Mouse (Mus musculus) hindbrain, embryonic 15.5 days (tissue): ENCODE results near the gene Slfn14. TPM values are rescaled to one million over a fixed set of nuclear protein-coding genes. Genes with fewer than 3 reads are reported as not detected.

Source experiments
- ATAC-seq: fragments of 200-750 bp; cut with Nextera tagmentation; 2 replicates; pipeline ENCODE4 v1.8.0; 2017; ENCODE audit warnings: low read depth, moderate number of reproducible peaks, moderate TSS enrichment; ENCODE audit not compliant: low FRiP score
- H3K27ac ChIP-seq: fragments of 300-500 bp; sonication (generic); replicated peaks from 2 replicates; pipeline ENCODE4 v1.5.1; 2015; ENCODE audit warnings: mild to moderate bottlenecking, inconsistent platforms
- H3K27me3 ChIP-seq: fragments of 300-500 bp; sonication (generic); 2 replicates; pipeline ENCODE4 v1.6.1; 2015; ENCODE audit warnings: control low read depth, inconsistent platforms
- H3K36me3 ChIP-seq: fragments of 300-500 bp; sonication (generic); 2 replicates; pipeline ENCODE4 v1.6.1; 2015; ENCODE audit warnings: control low read depth, inconsistent platforms
- H3K4me1 ChIP-seq: fragments of 300-500 bp; sonication (generic); replicated peaks from 2 replicates; pipeline ENCODE4 v1.6.1; 2015; ENCODE audit warnings: control low read depth, inconsistent platforms
- H3K4me2 ChIP-seq: fragments of 300-500 bp; sonication (generic); 2 replicates; pipeline ENCODE4 v1.6.1; 2015; ENCODE audit warnings: moderate library complexity, mild to moderate bottlenecking, inconsistent platforms
- H3K4me3 ChIP-seq: fragments of 300-500 bp; sonication (generic); 2 replicates; pipeline ENCODE4 v1.5.1; 2015; ENCODE audit warnings: mild to moderate bottlenecking, inconsistent platforms
- H3K9ac ChIP-seq: fragments of 300-500 bp; sonication (generic); 2 replicates; pipeline ENCODE4 v1.6.1; 2015; ENCODE audit warnings: inconsistent platforms
- H3K9me3 ChIP-seq: fragments of 300-500 bp; sonication (generic); 2 replicates; pipeline ENCODE4 v1.6.1; 2016; ENCODE audit warnings: control low read depth, inconsistent platforms
- WGBS: fragments of 180-500 bp; shearing (Covaris S2); methylation state at CpG from one replicate; pipeline ENCODE4 v1.1.7; 2015; 5-methylcytosine and 5-hydroxymethylcytosine counted together
- polyA plus RNA-seq: library from polyadenylated mRNA; unstranded; fragments of >200 nt; fragmentation: Nextera tagmentation; extraction: Ambion mirVana; gene quantifications from 2 replicates; pipeline ENCODE4 v1.2.1, GENCODE M21; 2015

The Slfn14 gene
- polyA plus RNA-seq, 1 experiment from 2014 or later: 0.09 TPM

DNA sequence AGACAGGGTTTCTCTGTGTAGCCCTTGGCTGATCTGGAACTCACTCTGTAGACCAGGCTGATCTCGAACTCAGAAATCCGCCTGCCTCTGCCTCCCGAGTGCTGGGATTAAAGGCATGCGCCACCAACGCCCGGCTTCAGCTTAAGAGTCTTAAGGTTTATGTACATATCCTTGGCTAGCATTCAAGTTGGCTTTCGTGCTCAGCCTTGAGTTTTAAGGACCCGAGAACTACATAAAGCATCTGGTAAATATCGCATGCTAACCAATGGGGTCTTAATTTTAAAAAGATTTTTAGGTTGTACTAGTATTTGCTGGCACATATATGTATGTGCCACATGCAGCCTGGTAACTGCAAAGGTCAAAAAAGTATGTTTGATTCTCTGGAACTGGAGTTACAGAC lies 13.2 kb upstream of the Slfn14 start:
- H3K4me2 ChIP-seq: peak overlapping the region; percentile 79
- no peak overlapping the region for H3K27ac ChIP-seq
- H3K9me3 ChIP-seq: no peaks in the 10 kb centered on the region
- ATAC-seq: no peak
- peaks cover 15% of the 10 kb centered on the region for H3K36me3 ChIP-seq
- no peak overlapping the region for H3K9ac ChIP-seq
- H3K4me3 ChIP-seq: no peak overlapping the region
- peaks cover 55% of the 10 kb centered on the region for H3K4me1 ChIP-seq
- 93% methylated on average over 9 of the region's 9 CpGs for WGBS
- no peaks in the 10 kb centered on the region for H3K27me3 ChIP-seq

DNA sequence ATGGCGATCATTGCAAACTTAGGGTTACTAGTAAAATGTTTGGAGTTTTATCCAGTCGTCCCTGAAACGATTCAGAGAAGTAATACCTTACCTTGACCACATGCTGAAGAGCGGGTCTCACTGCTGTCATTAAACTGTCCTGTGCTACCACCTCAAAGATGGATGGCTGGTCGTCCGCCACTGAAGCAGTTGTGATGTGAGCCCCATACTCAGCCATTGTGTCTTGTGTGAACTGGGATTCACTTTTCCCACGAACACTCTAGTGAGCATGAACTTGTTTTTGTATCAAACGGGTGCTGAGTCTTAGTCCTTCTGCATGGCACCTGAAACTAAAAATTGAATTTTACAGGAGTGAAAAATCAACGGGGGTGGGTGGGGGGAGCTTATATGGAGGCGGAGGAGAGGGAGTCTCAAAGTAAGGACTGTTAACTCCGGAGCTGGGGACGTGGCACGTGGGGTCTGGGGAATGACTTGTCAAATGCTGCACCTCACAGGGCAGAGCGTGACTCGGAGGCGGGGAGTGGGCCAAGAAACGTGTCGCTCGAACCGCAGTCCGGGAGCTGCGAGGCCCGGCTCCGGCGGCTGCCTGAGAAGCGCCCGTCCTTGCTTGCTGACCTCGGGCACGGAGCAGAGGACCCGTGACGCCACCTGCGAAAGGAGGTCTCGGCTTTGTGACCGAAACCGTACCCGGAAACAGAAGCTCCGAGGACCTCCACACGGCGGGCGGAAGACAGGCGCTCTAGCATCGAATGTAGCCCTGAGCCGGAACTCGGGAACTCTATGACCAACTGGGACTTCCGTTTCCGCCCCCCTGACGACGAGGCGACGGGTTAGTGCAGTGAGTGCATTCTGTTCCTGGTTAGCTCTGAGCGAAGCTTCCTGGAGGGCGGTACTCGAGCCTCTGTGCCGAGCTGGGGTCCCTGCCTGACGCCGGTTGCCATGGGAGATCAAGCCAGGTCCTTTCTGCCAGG lies 12.0 kb upstream of the Slfn14 start, which contains the start of gene Ap2b1:
TSS of gene Ap2b1 (plus strand) at position 800 of the 971 bp plus-strand sequence.
- peak; percentile 93 for ATAC-seq
- Histone ChIP-seq H3K36me3 (peaks cover 15% of the 10 kb centered on the region), H3K4me3 (peak within 1 kb of the TSS; percentile 95), H3K4me1 (peaks cover 52% of the 10 kb centered on the region), H3K27ac (peak within 1 kb of the TSS; percentile 93), H3K9me3 (no peaks in the 10 kb centered on the region), H3K4me2 (peak within 1 kb of the TSS; percentile 79), H3K27me3 (no peaks in the 10 kb centered on the region), H3K9ac (peak within 1 kb of the TSS; percentile 89)
- 2% methylated on average over 56 of the region's 56 CpGs for WGBS

DNA sequence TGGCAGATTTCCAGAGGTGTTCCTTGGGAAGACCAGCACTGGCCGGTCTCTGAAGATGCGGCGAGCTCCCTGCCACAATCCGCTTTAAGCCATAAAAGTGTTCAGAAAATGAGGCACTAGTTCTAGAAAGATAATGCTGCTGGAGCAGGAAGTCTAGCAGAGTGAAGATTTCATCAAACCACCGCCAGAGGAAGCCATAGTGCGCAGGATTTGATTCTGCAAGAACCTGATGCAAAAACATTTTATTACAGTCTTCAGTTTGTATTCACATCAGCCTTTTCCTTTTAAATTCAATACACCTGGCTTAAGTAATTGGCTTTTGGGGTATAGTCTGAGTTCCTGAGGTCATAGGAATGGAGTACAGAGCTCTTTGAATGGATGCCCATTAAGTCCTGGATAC lies 11.3 kb upstream of the Slfn14 start:
- no peaks in the 10 kb centered on the region for H3K27me3 ChIP-seq
- peak overlapping the region; percentile 95 for H3K4me3 ChIP-seq
- no peak overlapping the region for H3K9ac ChIP-seq
- H3K36me3 ChIP-seq: peaks cover 15% of the 10 kb centered on the region
- no peak for ATAC-seq
- 76% methylated on average over 6 of the region's 6 CpGs for WGBS
- peak overlapping the region; percentile 79 for H3K4me2 ChIP-seq
- H3K27ac ChIP-seq: no peak overlapping the region
- H3K4me1 ChIP-seq: peaks cover 56% of the 10 kb centered on the region
- no peaks in the 10 kb centered on the region for H3K9me3 ChIP-seq

DNA sequence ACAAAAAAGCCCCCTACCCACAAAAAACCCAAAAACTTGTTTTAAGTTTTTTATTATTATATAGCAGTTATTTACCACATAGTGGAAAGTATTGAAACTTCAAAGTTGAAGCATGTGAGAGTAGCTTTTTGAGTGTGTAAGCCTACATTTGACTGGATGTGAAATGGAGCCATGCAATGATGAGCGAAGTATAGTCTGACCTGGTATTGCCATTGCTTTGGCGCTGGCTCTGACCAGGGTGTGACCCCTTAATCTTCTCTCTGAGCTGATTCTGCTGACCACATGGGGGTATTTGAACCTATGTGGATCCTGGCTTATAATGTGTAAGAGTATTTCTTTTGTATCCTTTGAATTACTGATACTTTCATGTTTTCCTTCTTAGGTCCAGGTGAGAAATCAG lies 7.6 kb upstream of the Slfn14 start:
- peaks cover 58% of the 10 kb centered on the region for H3K4me1 ChIP-seq
- no peak overlapping the region for H3K9ac ChIP-seq
- H3K36me3 ChIP-seq: peaks cover 15% of the 10 kb centered on the region
- no peak overlapping the region for H3K27ac ChIP-seq
- H3K4me2 ChIP-seq: peak overlapping the region; percentile 68; the same call in 1 of the 2 replicates
- H3K9me3 ChIP-seq: no peaks in the 10 kb centered on the region
- WGBS: 94% methylated on average over 2 of the region's 2 CpGs
- ATAC-seq: no peak
- H3K4me3 ChIP-seq: no peak overlapping the region
- H3K27me3 ChIP-seq: no peaks in the 10 kb centered on the region

DNA sequence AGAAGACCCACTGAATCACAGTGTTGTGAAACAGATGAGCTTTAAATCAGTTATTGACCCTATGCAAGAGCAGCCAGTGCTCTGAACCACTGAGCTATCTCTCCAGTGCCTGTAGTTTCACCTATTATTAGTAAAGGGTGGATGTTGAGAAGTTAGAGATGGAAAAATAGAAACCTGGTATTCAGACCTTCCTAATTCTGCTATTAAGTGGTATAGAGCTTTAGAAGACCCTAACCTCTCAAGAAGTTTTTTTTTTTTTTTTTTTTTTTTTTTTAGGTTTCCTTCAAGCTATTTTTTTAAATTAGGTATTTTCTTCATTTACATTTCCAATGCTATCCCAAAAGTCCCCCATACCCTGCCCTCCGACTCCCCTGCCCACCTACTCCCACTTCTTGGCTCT lies 6.7 kb upstream of the Slfn14 start:
- no peaks in the 10 kb centered on the region for H3K9me3 ChIP-seq
- H3K4me1 ChIP-seq: peaks cover 56% of the 10 kb centered on the region
- WGBS: 91% methylated on average over 1 of the region's 1 CpGs
- no peak overlapping the region for H3K27ac ChIP-seq
- peaks cover 15% of the 10 kb centered on the region for H3K36me3 ChIP-seq
- ATAC-seq: no peak
- peak overlapping the region; percentile 68 for H3K4me2 ChIP-seq
- H3K4me3 ChIP-seq: peak overlapping the region; percentile 57
- peak overlapping the region; percentile 60; the same call in 1 of the 2 replicates for H3K9ac ChIP-seq
- no peaks in the 10 kb centered on the region for H3K27me3 ChIP-seq

DNA sequence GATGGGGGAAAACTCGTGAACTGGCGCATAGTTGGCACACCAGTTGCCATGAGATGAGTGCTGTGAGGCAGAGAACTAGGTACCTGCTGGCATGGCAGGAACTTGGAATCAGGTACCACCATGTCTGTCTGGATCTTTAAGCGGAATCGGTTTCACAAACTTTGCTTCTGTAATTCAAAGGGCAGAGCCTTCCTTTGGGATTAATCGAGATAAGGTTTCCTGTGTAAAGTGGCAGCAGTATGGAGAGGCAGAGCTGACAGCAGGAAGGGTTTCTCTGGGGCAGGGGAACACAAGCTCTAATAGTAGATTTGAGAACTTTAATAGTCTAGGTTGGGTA lies 5.7 kb upstream of the Slfn14 start:
- Histone ChIP-seq H3K36me3 (peaks cover 15% of the 10 kb centered on the region), H3K4me3 (peak overlapping the region; percentile 57), H3K9ac (peak overlapping the region; percentile 60), H3K27ac (peak overlapping the region; percentile 71), H3K9me3 (no peaks in the 10 kb centered on the region), H3K27me3 (no peaks in the 10 kb centered on the region), H3K4me2 (peak overlapping the region; percentile 68), H3K4me1 (peaks cover 47% of the 10 kb centered on the region)
- 2% methylated on average over 5 of the region's 5 CpGs for WGBS
- no peak for ATAC-seq

DNA sequence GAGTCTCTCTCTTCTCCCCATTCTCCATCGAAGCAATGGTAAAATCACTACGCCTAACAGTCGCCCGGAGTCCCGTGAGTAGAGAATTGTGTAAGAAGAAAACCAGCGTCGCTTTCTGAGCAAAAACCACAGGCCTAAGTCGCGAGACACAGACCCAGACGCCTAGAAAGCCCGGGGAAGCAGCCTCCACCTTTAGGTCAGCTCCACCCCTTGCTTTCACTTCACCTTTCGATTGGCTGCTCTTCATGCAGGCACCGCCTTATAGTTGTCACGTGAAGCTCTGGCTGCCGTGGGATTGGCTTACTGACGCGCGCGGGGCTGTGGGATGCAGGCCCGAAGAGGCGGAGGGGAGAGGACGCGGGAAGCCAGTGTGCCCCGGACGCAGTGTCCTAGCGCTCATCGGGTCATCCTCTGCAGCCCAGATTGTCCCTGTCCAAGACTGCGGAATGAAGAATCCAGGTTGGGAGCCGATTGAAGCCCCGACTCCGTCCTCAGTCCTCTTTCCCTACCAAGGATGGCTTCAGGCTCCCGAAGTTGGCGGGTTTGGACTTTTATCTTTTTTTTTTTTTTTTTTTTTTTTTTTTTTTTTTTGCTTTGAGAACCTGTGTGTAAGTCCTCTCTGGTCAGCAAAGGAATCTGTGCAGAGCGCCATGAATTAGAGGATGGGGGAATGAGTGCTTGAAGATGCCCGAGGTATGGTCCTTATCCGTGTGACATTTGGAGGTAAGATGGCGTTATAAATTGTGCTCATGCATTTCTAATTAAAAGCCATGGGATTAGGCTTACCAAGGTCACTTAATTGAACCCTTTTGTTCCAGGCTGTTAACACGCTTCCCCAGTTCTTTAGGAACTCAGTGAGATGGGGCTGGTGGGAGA lies 5.1 kb upstream of the Slfn14 start:
- peak; percentile 100 for ATAC-seq
- Histone ChIP-seq H3K9me3 (no peaks in the 10 kb centered on the region), H3K9ac (peak overlapping the region; percentile 60), H3K27ac (peak overlapping the region; percentile 82), H3K27me3 (no peaks in the 10 kb centered on the region), H3K4me2 (peak overlapping the region; percentile 68), H3K4me1 (peaks cover 41% of the 10 kb centered on the region), H3K36me3 (peaks cover 15% of the 10 kb centered on the region), H3K4me3 (peak overlapping the region; percentile 57)
- WGBS: under 1% methylated on average over 37 of the region's 38 CpGs

DNA sequence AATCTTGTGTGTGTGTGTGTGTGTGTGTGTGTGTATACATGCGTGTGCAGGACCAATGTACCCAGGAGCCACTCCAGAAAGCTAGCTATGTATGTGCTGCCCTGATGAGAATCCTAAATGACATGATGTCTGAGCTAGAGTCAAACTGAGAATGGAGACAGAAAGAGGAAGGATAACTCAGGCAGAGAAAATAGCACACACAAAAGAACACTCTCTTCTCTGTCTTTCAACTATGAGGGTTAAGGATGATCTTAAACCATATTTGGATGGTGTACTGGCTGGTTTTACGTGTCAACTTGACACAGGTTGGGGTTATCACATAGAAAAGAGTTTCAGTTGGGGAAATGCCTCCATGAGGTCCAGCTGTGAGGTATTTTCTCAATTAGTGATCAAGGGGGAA lies 3.1 kb upstream of the Slfn14 start:
- 86% methylated on average over 2 of the region's 2 CpGs for WGBS
- H3K9me3 ChIP-seq: no peaks in the 10 kb centered on the region
- H3K4me3 ChIP-seq: no peak overlapping the region
- H3K27me3 ChIP-seq: no peaks in the 10 kb centered on the region
- ATAC-seq: no peak
- peaks cover 31% of the 10 kb centered on the region for H3K4me1 ChIP-seq
- no peak overlapping the region for H3K4me2 ChIP-seq
- no peaks in the 10 kb centered on the region for H3K36me3 ChIP-seq
- no peak overlapping the region for H3K9ac ChIP-seq
- H3K27ac ChIP-seq: no peak overlapping the region

DNA sequence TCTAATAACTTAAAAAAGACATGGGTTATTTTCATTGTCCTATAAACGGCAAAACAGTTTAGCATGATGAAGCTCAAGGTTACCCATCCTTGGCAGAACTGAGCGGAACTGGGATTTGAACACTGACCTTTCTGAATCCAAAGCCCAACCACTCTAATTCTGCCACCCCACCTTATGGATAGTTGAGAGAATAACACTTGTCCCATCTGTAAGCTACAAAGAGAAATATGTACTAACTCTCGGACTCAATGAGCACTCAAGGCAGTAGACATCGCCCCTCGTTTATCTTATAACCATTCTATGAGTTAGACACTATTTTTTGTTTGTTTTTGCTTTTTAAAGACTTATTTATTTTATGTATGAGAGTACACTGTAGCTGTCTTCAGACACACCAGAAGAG lies 2.5 kb upstream of the Slfn14 start:
- H3K4me1 ChIP-seq: peaks cover 28% of the 10 kb centered on the region
- H3K9ac ChIP-seq: no peak overlapping the region
- no peak overlapping the region for H3K4me3 ChIP-seq
- H3K36me3 ChIP-seq: no peaks in the 10 kb centered on the region
- no peaks in the 10 kb centered on the region for H3K9me3 ChIP-seq
- ATAC-seq: no peak
- H3K27me3 ChIP-seq: no peaks in the 10 kb centered on the region
- H3K27ac ChIP-seq: no peak overlapping the region
- 94% methylated on average over 5 of the region's 5 CpGs for WGBS
- H3K4me2 ChIP-seq: no peak overlapping the region

DNA sequence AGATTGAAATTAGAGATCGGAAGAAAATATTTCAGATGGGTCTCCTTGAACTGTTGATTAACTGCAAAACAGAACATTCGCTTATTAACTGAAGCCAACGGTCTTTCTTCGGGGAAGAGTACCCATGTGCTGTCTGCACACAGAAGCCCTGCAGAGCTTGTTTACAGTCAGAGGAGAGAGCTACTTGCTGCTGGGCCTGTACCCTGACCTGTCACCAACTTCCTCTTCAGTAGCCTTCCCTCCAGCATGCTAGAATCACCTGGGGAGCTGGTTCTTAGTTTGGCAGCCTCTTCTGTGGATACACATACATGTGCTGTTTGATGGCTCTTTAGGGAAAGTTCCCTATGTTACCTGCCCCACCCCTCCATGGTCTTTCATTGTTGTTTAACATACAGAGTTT lies 899 bp downstream of the Slfn14 start:
- ATAC-seq: no peak

DNA sequence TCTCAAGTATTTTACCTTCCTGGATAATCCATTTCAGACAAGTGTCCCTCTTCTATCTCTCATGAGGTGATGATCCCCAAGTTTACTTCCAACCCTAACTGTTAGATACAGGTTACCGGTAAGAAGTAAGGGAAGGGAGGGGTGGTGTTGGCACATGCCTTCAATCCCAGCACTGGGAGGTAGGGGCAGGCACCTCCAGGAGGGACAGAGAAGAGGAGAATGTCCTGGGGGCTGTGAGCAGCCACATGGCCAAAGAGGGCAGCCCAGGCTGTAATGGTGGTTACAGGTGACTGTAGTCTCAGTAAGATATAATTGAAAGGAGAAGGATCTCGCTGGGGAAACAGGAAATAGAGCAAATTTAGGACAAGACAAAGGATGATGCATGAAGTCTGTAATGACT lies 4.4 kb downstream of the Slfn14 start:
- H3K27ac ChIP-seq: no peak overlapping the region
- 78% methylated on average over 2 of the region's 2 CpGs for WGBS
- no peak overlapping the region for H3K4me3 ChIP-seq
- H3K27me3 ChIP-seq: no peaks in the 10 kb centered on the region
- H3K4me1 ChIP-seq: no peaks in the 10 kb centered on the region
- H3K9me3 ChIP-seq: no peaks in the 10 kb centered on the region
- ATAC-seq: no peak
- no peak overlapping the region for H3K9ac ChIP-seq
- H3K4me2 ChIP-seq: no peak overlapping the region
- no peaks in the 10 kb centered on the region for H3K36me3 ChIP-seq

More for the DNA sequence above, 899 bp downstream of the Slfn14 start:
- no peak overlapping the region for H3K4me2 ChIP-seq
- no peak overlapping the region for H3K4me3 ChIP-seq
- WGBS: 90% methylated on average over 4 of the region's 4 CpGs
- no peak overlapping the region for H3K27ac ChIP-seq
- H3K9me3 ChIP-seq: no peaks in the 10 kb centered on the region
- no peaks in the 10 kb centered on the region for H3K36me3 ChIP-seq
- peaks cover 4% of the 10 kb centered on the region; the same call in 1 of the 2 replicates for H3K4me1 ChIP-seq
- H3K9ac ChIP-seq: no peak overlapping the region
- no peaks in the 10 kb centered on the region for H3K27me3 ChIP-seq

DNA sequence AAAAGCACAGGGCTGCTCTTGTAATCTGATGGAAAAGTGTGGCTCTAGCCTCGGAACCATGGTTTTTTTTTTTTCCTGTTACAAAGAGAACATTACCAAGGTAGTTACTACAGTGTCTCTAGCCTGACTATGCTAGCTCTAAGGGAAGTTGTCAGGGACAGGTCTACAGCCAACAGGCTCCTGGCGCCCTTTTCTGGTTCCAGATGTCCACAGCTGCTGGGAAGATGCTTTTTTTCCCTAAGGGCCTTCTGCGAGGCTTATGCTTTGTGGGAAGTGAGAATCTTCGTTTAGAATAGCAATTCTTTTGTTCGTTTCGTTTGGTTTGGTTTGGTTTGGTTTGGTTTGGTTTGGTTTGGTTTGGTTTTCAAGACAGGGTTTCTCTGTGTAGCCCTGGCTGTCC lies 6.8 kb downstream of the Slfn14 start:
- ATAC-seq: no peak
- WGBS: 75% methylated on average over 6 of the region's 6 CpGs

More for the DNA sequence above, 6.8 kb downstream of the Slfn14 start:
- no peak overlapping the region for H3K4me2 ChIP-seq
- H3K4me3 ChIP-seq: no peak overlapping the region
- no peaks in the 10 kb centered on the region for H3K4me1 ChIP-seq
- no peak overlapping the region for H3K27ac ChIP-seq
- no peaks in the 10 kb centered on the region for H3K9me3 ChIP-seq
- no peaks in the 10 kb centered on the region for H3K27me3 ChIP-seq
- no peaks in the 10 kb centered on the region for H3K36me3 ChIP-seq
- H3K9ac ChIP-seq: no peak overlapping the region
